Mouse (Mus musculus): ENCODE measurements at regions not wholly inside any gene's neighbourhood (a gene's known extent, or its start where the extent isn't known, plus 50 kb on each side); places are given as distances from the start of the nearest gene placed in this dataset.

GRCm38 (mm10) chr8:103270815-103271553, 485.5 kb upstream of the Cdh11 start:
- no peak for DNase-seq (ENCODE audit: low spot score in 2 of 2)

- no peak for DNase-seq (ENCODE audit: low spot score in 2 of 2)
Measured at GRCm38 (mm10) chr8:103272305-103273079, 487.1 kb upstream of the Cdh11 start.

GRCm38 (mm10) chr8:103273476-103273875, 488.0 kb upstream of the Cdh11 start:
- no peak for DNase-seq (ENCODE audit: low spot score in 2 of 2)

- DNase-seq (ENCODE audit: low spot score in 2 of 2), result no peak
Measured at GRCm38 (mm10) chr8:103281801-103282200, 496.4 kb upstream of the Cdh11 start.

GRCm38 (mm10) chr8:103288561-103288974, 503.1 kb upstream of the Cdh11 start:
- no peak for DNase-seq (ENCODE audit: low spot score in 2 of 2)

- DNase-seq (ENCODE audit: low spot score in 2 of 2), result no peak
Measured at GRCm38 (mm10) chr8:103292896-103293295, 507.5 kb upstream of the Cdh11 start.

GRCm38 (mm10) chr8:103306476-103307183, 521.2 kb upstream of the Cdh11 start:
- no peak for DNase-seq (ENCODE audit: low spot score in 2 of 2)

- no peak for DNase-seq (ENCODE audit: low spot score in 2 of 2)
Measured at GRCm38 (mm10) chr8:103313576-103313975, 528.1 kb upstream of the Cdh11 start.

- DNase-seq (ENCODE audit: low spot score in 2 of 2), result no peak
Measured at GRCm38 (mm10) chr8:103314279-103315022, 529.0 kb upstream of the Cdh11 start.

- no peak for DNase-seq (ENCODE audit: low spot score in 2 of 2)
Measured at GRCm38 (mm10) chr8:103315742-103316141, 530.3 kb upstream of the Cdh11 start.

- no peak for DNase-seq (ENCODE audit: low spot score in 2 of 2)
Measured at GRCm38 (mm10) chr8:103316691-103317091, 531.2 kb upstream of the Cdh11 start.

GRCm38 (mm10) chr8:103317149-103317725, 531.8 kb upstream of the Cdh11 start:
- DNase-seq (ENCODE audit: low spot score in 2 of 2), result no peak

GRCm38 (mm10) chr8:103324016-103324665, 538.7 kb upstream of the Cdh11 start:
- DNase-seq (ENCODE audit: low spot score in 2 of 2), result no peak

GRCm38 (mm10) chr8:103331415-103331814, 546.0 kb upstream of the Cdh11 start:
- DNase-seq (ENCODE audit: low spot score in 2 of 2), result no peak

- DNase-seq (ENCODE audit: low spot score in 2 of 2), result no peak
Measured at GRCm38 (mm10) chr8:103337314-103337713, 551.9 kb upstream of the Cdh11 start.

GRCm38 (mm10) chr8:103339042-103339441, 553.6 kb upstream of the Cdh11 start:
- DNase-seq (ENCODE audit: low spot score in 2 of 2), result no peak

GRCm38 (mm10) chr8:103339951-103340350, 554.5 kb upstream of the Cdh11 start:
- DNase-seq (ENCODE audit: low spot score in 2 of 2), result no peak

GRCm38 (mm10) chr8:103343891-103344290, 558.4 kb upstream of the Cdh11 start:
- no peak for DNase-seq (ENCODE audit: low spot score in 2 of 2)

- DNase-seq (ENCODE audit: low spot score in 2 of 2), result no peak
Measured at GRCm38 (mm10) chr8:103344871-103345270, 559.4 kb upstream of the Cdh11 start.

GRCm38 (mm10) chr8:103347158-103347871, 561.9 kb upstream of the Cdh11 start:
- no peak for DNase-seq (ENCODE audit: low spot score in 2 of 2)

Measured in spleen, postnatal 36 days (tissue).